19 mouse cellular contexts compared by ENCODE assay signal in the genomic region with DNA sequence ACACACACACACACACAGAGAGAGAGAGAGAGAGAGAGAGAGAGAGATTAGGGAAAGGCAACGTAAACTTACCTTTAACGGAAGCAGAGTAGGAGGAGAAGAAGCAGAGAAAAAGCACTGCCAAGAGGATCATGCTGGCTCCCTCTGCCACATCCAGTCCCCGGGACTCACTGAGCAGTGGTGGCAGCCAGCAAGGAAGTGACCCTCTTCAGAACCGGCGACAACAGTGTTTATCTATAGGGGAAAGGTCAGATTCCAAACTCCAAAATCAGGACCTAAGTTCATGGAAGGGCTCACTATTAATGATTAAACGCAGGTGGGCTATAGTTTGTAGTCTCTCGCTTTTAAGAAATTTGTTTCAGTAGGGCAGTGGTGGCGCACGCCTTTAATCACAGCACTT. TPM values are rescaled to one million over a fixed set of nuclear protein-coding genes. Genes with fewer than 3 reads are reported as not detected.
DNase-seq lines count a peak whose midpoint lies in the region; ATAC-seq and TF ChIP-seq lines count a peak whose summit lies in the region.
"Had no signal": no experiment of that assay in that cellular context is flagged by ENCODE, and none has a peak within 500 bp of the region (broad histone marks: within the 10 kb centered on the region; RNA-seq: fewer than 3 reads in every experiment).

No protein-coding gene starts in this region.

- no peak for TF ChIP-seq EP300 in stomach, postnatal 0 days (optimal IDR thresholded peaks at IDR 0.05)

- DNase-seq in forebrain, embryonic 10.5 days (ENCODE audit: extremely low spot score, low spot score): no peak
- no peak for DNase-seq in forebrain, embryonic 14.5 days (ENCODE audit: low spot score)
- peak; percentile 45 for DNase-seq in kidney, adult 9 months
- DNase-seq in liver, embryonic 13.5 days: no peak
- DNase-seq in stomach, postnatal 0 days (ENCODE audit: low spot score): no peak
- no peak for DNase-seq in urinary bladder, postnatal 36 days (ENCODE audit: low spot score in 2 of 2)
- DNase-seq in testis, postnatal 14 days (ENCODE audit: low spot score): no peak
- DNase-seq: adrenal gland, postnatal 10 days; cerebellum, adult 2 months; gastrocnemius, postnatal 14 days; heart, adult 2 months; lung, postnatal 10 days; right cerebral cortex, adult 18-20 months; spleen, adult 18-20 months; thymus, postnatal 4 days had no signal

- H3K4me3 ChIP-seq in forebrain, embryonic 10.5 days: no peak overlapping the region
- H3K4me3 ChIP-seq in forebrain, embryonic 14.5 days (ENCODE audit: low read depth, low read length): no peak overlapping the region
- H3K4me3 ChIP-seq in kidney, embryonic 16.5 days (ENCODE audit: low read length): no peak overlapping the region
- H3K4me3 ChIP-seq in liver, embryonic 13.5 days (replicated peaks): peak overlapping the region; percentile 38
- H3K4me3 ChIP-seq in stomach, postnatal 0 days (ENCODE audit: low read depth, low read length): no peak overlapping the region
- H3K4me3 ChIP-seq: embryonic facial prominence, embryonic 13.5 days; heart, adult 2 months; megakaryocyte, embryonic 14.5 days had no signal

- H3K36me3 ChIP-seq in forebrain, embryonic 10.5 days (replicated peaks): no peaks in the 10 kb centered on the region
- no peaks in the 10 kb centered on the region for H3K36me3 ChIP-seq in forebrain, embryonic 14.5 days (ENCODE audit: control insufficient read depth, insufficient read depth, low read length)
- H3K36me3 ChIP-seq in kidney, embryonic 16.5 days (ENCODE audit: insufficient read depth, low read length): no peaks in the 10 kb centered on the region
- no peaks in the 10 kb centered on the region for H3K36me3 ChIP-seq in liver, embryonic 13.5 days
- H3K36me3 ChIP-seq in stomach, postnatal 0 days (ENCODE audit: control insufficient read depth, insufficient read depth, low read length): no peaks in the 10 kb centered on the region
- H3K36me3 ChIP-seq: embryonic facial prominence, embryonic 13.5 days had no signal

- peak overlapping the region; percentile 40; the same call in 1 of the 2 replicates for H3K27ac ChIP-seq in forebrain, embryonic 10.5 days
- H3K27ac ChIP-seq in forebrain, embryonic 14.5 days (ENCODE audit: low read depth, low read length): no peak overlapping the region
- H3K27ac ChIP-seq in kidney, embryonic 16.5 days (ENCODE audit: low read length): no peak overlapping the region
- peak overlapping the region; percentile 59; the same call in 1 of the 2 replicates for H3K27ac ChIP-seq in liver, embryonic 13.5 days
- no peak overlapping the region for H3K27ac ChIP-seq in stomach, postnatal 0 days (replicated peaks)
- H3K27ac ChIP-seq: embryonic facial prominence, embryonic 13.5 days; heart, adult 2 months; hindbrain, embryonic 14.5 days had no signal

- no peak overlapping the region for H3K9ac ChIP-seq in forebrain, embryonic 14.5 days (ENCODE audit: low read length)
- no peak overlapping the region for H3K9ac ChIP-seq in kidney, embryonic 16.5 days (replicated peaks; ENCODE audit: low read length)
- H3K9ac ChIP-seq in liver, embryonic 13.5 days: peak overlapping the region; percentile 43; the same call in 1 of the 2 replicates
- H3K9ac ChIP-seq in stomach, postnatal 0 days (ENCODE audit: low read length): no peak overlapping the region
- H3K9ac ChIP-seq: embryonic facial prominence, embryonic 13.5 days; hindbrain, embryonic 14.5 days had no signal

- H3K4me2 ChIP-seq in forebrain, embryonic 14.5 days (ENCODE audit: low read length): no peak overlapping the region
- H3K4me2 ChIP-seq in kidney, embryonic 16.5 days (replicated peaks; ENCODE audit: low read depth, low read length): no peak overlapping the region
- no peak overlapping the region for H3K4me2 ChIP-seq in liver, embryonic 13.5 days
- H3K4me2 ChIP-seq in stomach, postnatal 0 days (replicated peaks; ENCODE audit: low read depth): no peak overlapping the region
- H3K4me2 ChIP-seq: embryonic facial prominence, embryonic 13.5 days; hindbrain, embryonic 14.5 days had no signal

- ATAC-seq in forebrain, embryonic 14.5 days: no peak
- no peak for ATAC-seq in kidney, embryonic 16.5 days (ENCODE audit: low FRiP score, low TSS enrichment)
- ATAC-seq in liver, embryonic 13.5 days (ENCODE audit: low read depth): peak; percentile 77
- peak; percentile 49; the same call in 1 of the 2 replicates for ATAC-seq in stomach, postnatal 0 days (ENCODE audit: low FRiP score, low TSS enrichment)

- 64% methylated on average over 9 of the region's 9 CpGs for WGBS in forebrain, embryonic 10.5 days
- WGBS in forebrain, embryonic 14.5 days: 65% methylated on average over 9 of the region's 9 CpGs
- WGBS in kidney, embryonic 16.5 days: 54% methylated on average over 9 of the region's 9 CpGs
- 52% methylated on average over 9 of the region's 9 CpGs for WGBS in liver, embryonic 13.5 days (ENCODE audit: insufficient replicate concordance)
- 38% methylated on average over 9 of the region's 9 CpGs for WGBS in stomach, postnatal 0 days

- TF ChIP-seq CTCF in stomach, postnatal 0 days (IDR thresholded peaks at IDR 0.05; ENCODE audit: low read depth): no peak

- H3K4me1 ChIP-seq in forebrain, embryonic 10.5 days: peaks cover 10% of the 10 kb centered on the region; the same call in 1 of the 2 replicates
- H3K4me1 ChIP-seq in forebrain, embryonic 14.5 days (ENCODE audit: control insufficient read depth, insufficient read depth, low read length): no peaks in the 10 kb centered on the region
- H3K4me1 ChIP-seq in kidney, embryonic 16.5 days (ENCODE audit: insufficient read depth, low read length): no peaks in the 10 kb centered on the region
- H3K4me1 ChIP-seq in liver, embryonic 13.5 days (replicated peaks): peaks cover 16% of the 10 kb centered on the region; the same call in 1 of the 2 replicates
- H3K4me1 ChIP-seq in stomach, postnatal 0 days (replicated peaks; ENCODE audit: control insufficient read depth, insufficient read depth): no peaks in the 10 kb centered on the region
- H3K4me1 ChIP-seq: embryonic facial prominence, embryonic 13.5 days; megakaryocyte, embryonic 14.5 days had no signal

- no peaks in the 10 kb centered on the region for H3K9me3 ChIP-seq in forebrain, embryonic 10.5 days
- no peaks in the 10 kb centered on the region for H3K9me3 ChIP-seq in forebrain, embryonic 14.5 days (replicated peaks; ENCODE audit: control insufficient read depth, low read length)
- H3K9me3 ChIP-seq in kidney, embryonic 16.5 days (ENCODE audit: low read length): no peaks in the 10 kb centered on the region
- no peaks in the 10 kb centered on the region for H3K9me3 ChIP-seq in liver, embryonic 13.5 days (replicated peaks)
- H3K9me3 ChIP-seq in stomach, postnatal 0 days (ENCODE audit: control insufficient read depth, low read length): no peaks in the 10 kb centered on the region
- H3K9me3 ChIP-seq: embryonic facial prominence, embryonic 13.5 days; megakaryocyte, embryonic 14.5 days had no signal

- no peaks in the 10 kb centered on the region for H3K27me3 ChIP-seq in forebrain, embryonic 10.5 days (ENCODE audit: poor library complexity, severe bottlenecking)
- no peaks in the 10 kb centered on the region for H3K27me3 ChIP-seq in forebrain, embryonic 14.5 days (replicated peaks; ENCODE audit: control insufficient read depth, insufficient read depth, low read length)
- H3K27me3 ChIP-seq in kidney, embryonic 16.5 days (ENCODE audit: insufficient read depth, low read length): no peaks in the 10 kb centered on the region
- H3K27me3 ChIP-seq in liver, embryonic 13.5 days: no peaks in the 10 kb centered on the region
- no peaks in the 10 kb centered on the region for H3K27me3 ChIP-seq in stomach, postnatal 0 days (ENCODE audit: control insufficient read depth, insufficient read depth, low read length)
- H3K27me3 ChIP-seq: embryonic facial prominence, embryonic 13.5 days; megakaryocyte, embryonic 14.5 days had no signal

RNA-seq across cellular contexts. Expression of gene Trmt10a, which starts 12.1 kb away (rescaled TPM):
- 19.7 and 20.1 TPM in 2 replicates for polyA plus RNA-seq in forebrain, embryonic 10.5 days (2016; fragmentation: Nextera tagmentation; extraction: Ambion mirVana)
- polyA plus RNA-seq in forebrain, embryonic 14.5 days (2014; fragmentation: Nextera tagmentation; extraction: Ambion mirVana): 6.0 and 9.5 TPM in 2 replicates
- polyA plus RNA-seq in kidney, embryonic 16.5 days (2015; fragmentation: Nextera tagmentation; extraction: Ambion mirVana): 11.8 and 12.5 TPM in 2 replicates
- polyA plus RNA-seq in liver, embryonic 13.5 days (2015; fragmentation: Nextera tagmentation; extraction: Ambion mirVana): 7.3 and 8.6 TPM in 2 replicates
- polyA plus RNA-seq in stomach, postnatal 0 days (2015; fragmentation: Nextera tagmentation; extraction: Ambion mirVana): 4.5 and 5.3 TPM in 2 replicates

RNA-seq across cellular contexts. Expression of gene Mttp, which starts 13.6 kb away (rescaled TPM):
- polyA plus RNA-seq in forebrain, embryonic 10.5 days (2016; fragmentation: Nextera tagmentation; extraction: Ambion mirVana): 11.1 and 11.4 TPM in 2 replicates
- polyA plus RNA-seq in forebrain, embryonic 14.5 days (2014; fragmentation: Nextera tagmentation; extraction: Ambion mirVana): 7.5 and 8.6 TPM in 2 replicates
- polyA plus RNA-seq in kidney, embryonic 16.5 days (2015; fragmentation: Nextera tagmentation; extraction: Ambion mirVana): 7.6 and 8.1 TPM in 2 replicates
- polyA plus RNA-seq in liver, embryonic 13.5 days (2015; fragmentation: Nextera tagmentation; extraction: Ambion mirVana): 27.4 and 36.9 TPM in 2 replicates
- polyA plus RNA-seq in stomach, postnatal 0 days (2015; fragmentation: Nextera tagmentation; extraction: Ambion mirVana): 14.1 TPM in 2 replicates

Comparison
In these comparisons a context has a peak if more than half of its experiments do, and no peak if none do; other contexts are left out.
1. H3K27ac ChIP-seq: peak in forebrain, embryonic 10.5 days (single experiment) and liver, embryonic 13.5 days (single experiment); none in forebrain, embryonic 14.5 days (single experiment), kidney, embryonic 16.5 days (single experiment) and stomach, postnatal 0 days (single experiment).
2. ATAC-seq: peak in liver, embryonic 13.5 days (single experiment) and stomach, postnatal 0 days (single experiment); none in forebrain, embryonic 14.5 days (single experiment) and kidney, embryonic 16.5 days (single experiment).